Mouse (Mus musculus): ENCODE results near the gene Snd1. TPM values are rescaled to one million over a fixed set of nuclear protein-coding genes. Genes with fewer than 3 reads are reported as not detected.

Gene Snd1
- polyA plus RNA-seq, 1 experiment from 2014 or later: 80.1 TPM

GRCm38 (mm10) chr6:28860450-28860849 lies 385.5 kb downstream of the Snd1 start:
- no peaks in the 10 kb centered on the region for H3K36me3 ChIP-seq (ENCODE audit: poor library complexity, severe bottlenecking)
- 13% methylated on average over 2 of the region's 2 CpGs for WGBS
- H3K4me3 ChIP-seq: no peak overlapping the region
- no peak overlapping the region for H3K27ac ChIP-seq
- no peak for ATAC-seq
- H3K9me3 ChIP-seq (replicated peaks): no peaks in the 10 kb centered on the region
- peaks cover 16% of the 10 kb centered on the region for H3K27me3 ChIP-seq
- H3K4me1 ChIP-seq: peaks cover 35% of the 10 kb centered on the region
- H3K4me2 ChIP-seq: no peak overlapping the region
- no peak overlapping the region for H3K9ac ChIP-seq

DNA sequence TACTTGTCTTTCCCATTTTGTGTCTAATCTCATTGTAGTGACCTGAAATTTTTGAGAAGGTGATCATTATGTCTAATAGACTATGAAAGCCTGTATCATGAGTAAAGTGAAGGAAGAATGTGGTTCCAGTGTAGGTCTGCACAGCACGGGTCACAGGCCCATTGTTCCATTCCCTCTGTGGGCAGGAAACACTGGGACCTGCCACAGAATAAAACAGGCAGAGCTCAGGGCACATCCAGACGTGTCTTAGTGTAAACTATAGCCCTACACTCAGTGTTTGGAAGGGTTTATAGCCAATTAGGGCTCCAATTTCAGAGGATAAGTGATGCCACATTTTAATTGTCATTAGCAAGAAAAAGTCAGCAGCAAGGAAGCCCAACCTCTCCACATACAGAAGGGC lies 386.0 kb downstream of the Snd1 start:
- H3K4me1 ChIP-seq: peaks cover 37% of the 10 kb centered on the region
- H3K27me3 ChIP-seq: peaks cover 13% of the 10 kb centered on the region
- no peak for ATAC-seq
- no peak overlapping the region for H3K4me2 ChIP-seq
- no peaks in the 10 kb centered on the region for H3K36me3 ChIP-seq (ENCODE audit: poor library complexity, severe bottlenecking)
- H3K27ac ChIP-seq: no peak overlapping the region
- no peak overlapping the region for H3K4me3 ChIP-seq
- H3K9me3 ChIP-seq (replicated peaks): no peaks in the 10 kb centered on the region
- no peak overlapping the region for H3K9ac ChIP-seq
- WGBS: 15% methylated on average over 2 of the region's 2 CpGs

DNA sequence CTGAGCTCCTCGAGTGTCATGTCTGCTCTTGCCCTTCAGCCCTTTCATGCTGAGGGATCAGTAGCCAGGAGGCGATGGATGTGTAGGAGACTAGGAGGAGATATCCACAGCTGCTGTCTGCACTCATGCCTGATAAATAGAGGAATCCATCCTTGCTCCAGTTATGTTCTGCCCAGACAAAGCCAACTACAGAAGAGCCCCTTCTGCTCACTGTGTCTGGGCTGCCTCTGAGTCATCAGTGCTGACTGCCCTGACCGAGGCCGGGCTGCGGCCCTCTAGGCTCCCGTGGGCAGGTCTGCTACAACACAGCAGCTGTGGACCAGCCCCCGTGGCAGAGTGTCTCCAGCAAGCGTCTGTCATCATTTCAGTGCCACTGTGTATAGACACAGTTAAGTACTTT lies 387.4 kb downstream of the Snd1 start:
- no peak for ATAC-seq
- WGBS: 83% methylated on average over 8 of the region's 8 CpGs
- H3K4me1 ChIP-seq: peaks cover 37% of the 10 kb centered on the region

DNA sequence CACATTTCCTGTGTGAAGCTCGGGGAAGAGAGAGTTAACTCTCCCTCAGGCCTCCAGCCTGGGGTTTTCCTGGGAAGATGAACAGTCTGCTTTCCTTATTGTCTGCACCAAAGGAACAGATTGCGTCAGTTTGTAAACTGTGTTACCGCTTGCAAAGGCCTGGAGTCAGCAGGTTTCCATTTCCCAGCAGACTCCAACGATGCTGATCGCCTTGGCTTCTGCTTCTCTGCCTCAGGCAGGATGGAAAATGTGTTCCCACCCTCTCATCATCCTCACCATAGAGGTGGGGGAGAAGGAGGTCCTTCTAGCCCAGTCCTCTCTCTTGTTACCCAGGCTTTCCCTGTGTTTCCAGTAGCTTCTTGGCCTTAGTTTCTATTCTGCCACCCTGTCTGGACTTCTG lies 389.7 kb downstream of the Snd1 start:
- Histone ChIP-seq H3K4me3 (no peak overlapping the region), H3K4me1 (peaks cover 42% of the 10 kb centered on the region), H3K27ac (peak overlapping the region; percentile 25), H3K27me3 (peaks cover 4% of the 10 kb centered on the region), H3K4me2 (peak overlapping the region; percentile 25; the same call in 1 of the 2 replicates), H3K9ac (no peak overlapping the region), H3K36me3 (ENCODE audit: poor library complexity, severe bottlenecking) (no peaks in the 10 kb centered on the region), H3K9me3 (replicated peaks) (no peaks in the 10 kb centered on the region)
- peak; percentile 75 for ATAC-seq
- 24% methylated on average over 5 of the region's 5 CpGs for WGBS

More for the DNA sequence above, 387.4 kb downstream of the Snd1 start:
- Histone ChIP-seq H3K4me2 (no peak overlapping the region), H3K36me3 (ENCODE audit: poor library complexity, severe bottlenecking) (no peaks in the 10 kb centered on the region), H3K27me3 (peaks cover 4% of the 10 kb centered on the region), H3K27ac (no peak overlapping the region), H3K9ac (no peak overlapping the region), H3K4me3 (no peak overlapping the region), H3K9me3 (replicated peaks) (no peaks in the 10 kb centered on the region)

DNA sequence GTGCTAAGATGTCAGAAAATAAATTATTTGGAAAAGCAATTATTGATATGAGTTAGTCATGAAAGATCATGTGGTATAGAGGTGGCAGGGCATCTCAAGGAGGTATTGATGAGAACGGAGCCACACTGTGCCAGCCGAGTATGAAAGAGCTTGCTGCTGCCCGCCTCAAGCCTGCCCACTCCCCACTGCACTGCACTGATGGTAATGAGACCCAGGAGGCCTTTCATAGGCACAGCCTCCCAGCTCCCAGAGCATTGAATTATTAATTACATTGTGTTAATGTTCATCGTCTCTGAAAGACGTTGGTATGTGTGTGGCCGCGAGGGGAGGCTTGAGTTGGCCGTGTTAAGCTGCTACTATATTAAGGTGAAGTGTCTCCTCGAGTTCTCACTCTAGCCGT lies 390.2 kb downstream of the Snd1 start:
- Histone ChIP-seq H3K4me3 (no peak overlapping the region), H3K27me3 (peaks cover 4% of the 10 kb centered on the region), H3K4me2 (peak overlapping the region; percentile 25; the same call in 1 of the 2 replicates), H3K27ac (peak overlapping the region; percentile 25), H3K9ac (no peak overlapping the region), H3K4me1 (peaks cover 39% of the 10 kb centered on the region), H3K36me3 (ENCODE audit: poor library complexity, severe bottlenecking) (no peaks in the 10 kb centered on the region), H3K9me3 (replicated peaks) (no peaks in the 10 kb centered on the region)
- peak; percentile 80 for ATAC-seq
- 25% methylated on average over 10 of the region's 10 CpGs for WGBS

DNA sequence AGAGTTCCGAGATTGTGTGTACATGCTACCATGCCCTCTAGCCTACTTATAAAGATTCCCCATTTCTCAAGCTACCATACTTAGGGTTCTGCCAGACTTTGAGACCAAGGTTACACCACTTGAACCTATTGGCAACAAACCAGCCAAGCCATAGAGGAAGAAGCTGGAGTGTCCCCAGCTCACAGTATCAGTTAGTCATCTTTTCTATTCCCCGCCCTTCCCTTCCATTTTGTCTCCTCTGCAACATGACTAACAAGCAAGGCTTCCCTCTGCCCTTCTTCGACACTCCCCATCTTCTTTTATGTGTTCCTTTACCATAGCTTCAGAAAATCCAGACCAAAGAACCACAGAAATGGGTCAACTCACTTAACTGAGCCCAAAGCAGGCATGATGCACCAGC lies 391.3 kb downstream of the Snd1 start:
- peaks cover 28% of the 10 kb centered on the region for H3K4me1 ChIP-seq
- H3K9me3 ChIP-seq (replicated peaks): no peaks in the 10 kb centered on the region
- WGBS: 94% methylated on average over 3 of the region's 3 CpGs
- H3K9ac ChIP-seq: no peak overlapping the region
- H3K4me2 ChIP-seq: no peak overlapping the region
- peaks cover 4% of the 10 kb centered on the region; the same call in 1 of the 2 replicates for H3K27me3 ChIP-seq
- H3K36me3 ChIP-seq (ENCODE audit: poor library complexity, severe bottlenecking): no peaks in the 10 kb centered on the region
- no peak overlapping the region for H3K4me3 ChIP-seq
- no peak overlapping the region for H3K27ac ChIP-seq
- ATAC-seq: no peak

DNA sequence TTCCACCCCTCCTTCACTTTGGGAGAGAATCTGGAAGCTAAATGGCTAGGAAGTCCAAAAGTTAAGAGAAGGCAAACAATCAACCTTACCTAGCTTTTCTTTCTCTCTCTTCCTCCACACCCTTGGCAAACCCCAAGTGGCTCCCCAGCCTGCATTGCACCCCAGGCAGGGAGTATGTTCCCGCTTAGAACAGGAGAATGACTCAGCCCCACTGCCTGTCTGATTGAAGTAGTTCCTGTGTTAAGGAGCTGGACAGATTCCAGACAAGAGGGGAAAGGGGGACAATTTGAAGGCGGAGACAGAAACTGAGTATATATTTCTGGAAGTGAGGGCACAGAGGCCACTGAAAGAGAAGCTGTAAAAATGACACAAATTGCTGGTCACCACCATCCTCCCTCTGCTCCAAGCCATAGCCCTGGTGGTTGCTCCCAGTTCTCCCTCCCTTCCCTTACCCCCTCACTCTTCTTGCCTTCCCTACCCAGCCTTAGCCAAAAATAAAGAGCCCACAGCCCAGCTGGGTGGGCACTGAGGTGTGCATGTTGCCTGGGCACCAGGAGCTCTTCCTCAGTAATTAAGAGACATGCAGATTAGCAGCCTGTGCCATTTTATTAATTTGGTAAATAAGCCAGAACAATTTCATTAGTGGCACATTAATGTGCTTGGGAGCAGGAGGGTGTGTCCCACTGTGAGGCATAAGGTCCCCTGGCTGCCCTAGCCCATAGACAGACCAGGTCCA lies 392.7 kb downstream of the Snd1 start:
- H3K36me3 ChIP-seq (ENCODE audit: poor library complexity, severe bottlenecking): no peaks in the 10 kb centered on the region
- no peak overlapping the region for H3K4me2 ChIP-seq
- H3K27ac ChIP-seq: no peak overlapping the region
- no peak overlapping the region for H3K4me3 ChIP-seq
- peaks cover 4% of the 10 kb centered on the region; the same call in 1 of the 2 replicates for H3K27me3 ChIP-seq
- peaks cover 39% of the 10 kb centered on the region for H3K4me1 ChIP-seq
- WGBS: 61% methylated on average over 2 of the region's 2 CpGs
- no peak for ATAC-seq
- H3K9ac ChIP-seq: no peak overlapping the region
- no peaks in the 10 kb centered on the region for H3K9me3 ChIP-seq (replicated peaks)

- 76% methylated on average over 5 of the region's 5 CpGs for whole genome bisulfite sequencing
- no peaks in the 10 kb centered on the region for H3K36me3 ChIP-seq (ENCODE audit: poor library complexity, severe bottlenecking)
- H3K4me1 ChIP-seq: peaks cover 56% of the 10 kb centered on the region
- no peak overlapping the region for H3K9ac ChIP-seq
- no peaks in the 10 kb centered on the region for H3K9me3 ChIP-seq (replicated peaks)
- no peak for ATAC-seq
- no peak overlapping the region for H3K4me3 ChIP-seq
- peaks cover 3% of the 10 kb centered on the region; the same call in 1 of the 2 replicates for H3K27me3 ChIP-seq
- H3K4me2 ChIP-seq: no peak overlapping the region
- H3K27ac ChIP-seq: no peak overlapping the region
Measured at GRCm38 (mm10) chr6:28871725-28872420, 396.9 kb downstream of the Snd1 start.

GRCm38 (mm10) chr6:28872421-28872795 lies 397.5 kb downstream of the Snd1 start:
- 87% methylated on average over 3 of the region's 3 CpGs for WGBS
- Histone ChIP-seq H3K4me2 (no peak overlapping the region), H3K4me1 (peaks cover 60% of the 10 kb centered on the region), H3K9ac (no peak overlapping the region), H3K36me3 (ENCODE audit: poor library complexity, severe bottlenecking) (no peaks in the 10 kb centered on the region), H3K9me3 (replicated peaks) (no peaks in the 10 kb centered on the region), H3K4me3 (no peak overlapping the region), H3K27me3 (peaks cover 3% of the 10 kb centered on the region; the same call in 1 of the 2 replicates), H3K27ac (no peak overlapping the region)
- ATAC-seq: no peak

- Histone ChIP-seq H3K9ac (no peak overlapping the region), H3K36me3 (ENCODE audit: poor library complexity, severe bottlenecking) (no peaks in the 10 kb centered on the region), H3K9me3 (replicated peaks) (no peaks in the 10 kb centered on the region), H3K4me3 (no peak overlapping the region), H3K27me3 (peaks cover 3% of the 10 kb centered on the region; the same call in 1 of the 2 replicates), H3K4me2 (no peak overlapping the region), H3K27ac (no peak overlapping the region), H3K4me1 (peaks cover 70% of the 10 kb centered on the region)
- 68% methylated on average over 11 of the region's 11 CpGs for WGBS
- no peak for ATAC-seq
Measured at GRCm38 (mm10) chr6:28874053-28874452, 399.1 kb downstream of the Snd1 start.

DNA sequence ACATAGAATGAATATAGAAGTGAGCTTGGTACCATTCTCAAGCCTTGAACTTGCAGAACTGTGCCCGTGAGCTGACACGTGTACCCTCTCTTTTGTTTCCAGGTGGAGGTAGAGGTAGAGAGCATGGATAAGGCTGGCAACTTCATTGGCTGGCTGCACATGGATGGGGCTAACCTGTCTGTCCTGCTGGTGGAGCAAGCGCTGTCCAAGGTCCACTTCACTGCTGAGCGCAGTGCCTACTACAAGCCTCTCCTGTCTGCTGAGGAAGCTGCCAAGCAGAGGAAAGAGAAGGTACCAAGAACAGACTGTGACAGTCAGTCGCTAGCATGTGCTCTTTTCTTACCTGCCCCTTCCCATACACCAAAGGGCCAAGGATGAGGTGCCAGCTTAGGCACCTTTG lies 399.8 kb downstream of the Snd1 start:
- WGBS: 92% methylated on average over 5 of the region's 5 CpGs
- no peak for ATAC-seq
- Histone ChIP-seq H3K4me2 (no peak overlapping the region), H3K36me3 (ENCODE audit: poor library complexity, severe bottlenecking) (no peaks in the 10 kb centered on the region), H3K27me3 (peaks cover 3% of the 10 kb centered on the region; the same call in 1 of the 2 replicates), H3K27ac (no peak overlapping the region), H3K9me3 (replicated peaks) (no peaks in the 10 kb centered on the region), H3K9ac (no peak overlapping the region), H3K4me1 (peaks cover 77% of the 10 kb centered on the region), H3K4me3 (no peak overlapping the region)

DNA sequence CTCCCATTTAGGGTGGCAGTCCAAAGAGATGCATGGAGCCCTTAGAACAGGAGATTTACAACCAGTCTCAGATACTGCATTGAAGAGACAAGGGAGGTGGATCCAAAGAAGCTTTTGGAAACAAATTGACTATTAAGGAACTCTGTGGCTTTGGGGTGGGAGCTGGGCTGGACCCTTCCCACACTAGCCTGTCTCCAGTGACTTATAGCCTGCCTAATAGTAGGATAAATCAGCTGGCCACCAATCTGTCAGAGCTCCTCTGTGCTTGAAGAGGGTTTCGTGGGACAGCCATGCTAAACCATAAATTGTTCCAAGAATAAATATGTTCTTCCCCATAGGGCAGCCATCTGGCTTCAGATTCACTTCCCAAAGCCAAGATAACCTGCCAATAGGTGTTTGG lies 400.4 kb downstream of the Snd1 start:
- 84% methylated on average over 1 of the region's 1 CpGs for WGBS

More for the DNA sequence above, 400.4 kb downstream of the Snd1 start:
- peaks cover 81% of the 10 kb centered on the region for H3K4me1 ChIP-seq
- H3K4me2 ChIP-seq: no peak overlapping the region
- H3K27ac ChIP-seq: no peak overlapping the region
- H3K36me3 ChIP-seq (ENCODE audit: poor library complexity, severe bottlenecking): no peaks in the 10 kb centered on the region
- H3K4me3 ChIP-seq: no peak overlapping the region
- no peak overlapping the region for H3K9ac ChIP-seq
- no peaks in the 10 kb centered on the region for H3K9me3 ChIP-seq (replicated peaks)
- peaks cover 7% of the 10 kb centered on the region; the same call in 1 of the 2 replicates for H3K27me3 ChIP-seq
- ATAC-seq: no peak
